Mouse (Mus musculus) large intestine, adult 2 months (tissue): ENCODE results near the gene Asz1. TPM values are rescaled to one million over a fixed set of nuclear protein-coding genes. Genes with fewer than 3 reads are reported as not detected.

Experiments
- DNase-seq: peaks from one replicate; pipeline ENCODE4 v3.0.0-alpha.2; 2012; ENCODE audit warnings: low read depth, low spot score
- WGBS: fragments of 180-500 bp; shearing (Covaris S2); methylation state at CpG from one replicate; pipeline ENCODE4 v1.1.7; 2018; 5-methylcytosine and 5-hydroxymethylcytosine counted together
- polyA plus RNA-seq: library from polyadenylated mRNA; depleted of rRNA; stranded (reverse); fragments of >200 nt; gene quantifications from 2 replicates; pipeline ENCODE4 v1.2.3, GENCODE M21; 2012; rRNA removed

Asz1 gene
- polyA plus RNA-seq, 1 experiment, result not detected

DNA sequence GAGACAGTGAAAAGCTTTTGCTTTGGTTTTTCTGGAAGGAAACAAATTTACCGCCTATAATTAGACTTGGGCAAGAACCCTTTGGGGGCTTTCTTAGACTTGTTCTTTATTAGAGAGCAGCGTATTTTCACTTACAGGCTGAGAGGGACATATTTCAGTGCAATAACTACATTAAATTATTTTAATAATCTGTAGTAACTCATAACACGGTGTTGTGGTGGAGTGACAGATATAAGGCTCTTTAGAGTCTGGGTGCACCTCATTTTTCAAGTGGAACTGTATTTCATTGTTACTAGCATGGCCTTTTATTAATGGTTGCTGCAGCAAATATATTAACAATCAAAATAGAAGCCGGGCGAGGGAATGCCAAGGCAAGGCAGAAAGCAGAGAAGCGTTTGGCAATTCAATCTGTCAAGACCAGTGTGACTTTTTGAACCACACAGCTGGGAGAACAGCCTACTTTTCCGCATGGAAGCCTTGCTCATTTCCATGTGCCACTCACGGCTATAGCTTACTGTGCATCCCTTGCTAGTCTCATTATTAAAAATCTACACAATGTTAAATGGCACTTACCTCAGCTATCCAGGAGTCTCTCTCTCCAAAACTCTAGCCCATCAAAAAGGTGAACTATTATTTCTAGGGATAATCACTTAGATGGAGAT is 84.6 kb downstream of the Asz1 start:
- WGBS, result 87% methylated on average over 8 of the region's 8 CpGs
- no peak for DNase-seq

GRCm38 (mm10) chr6:18013346-18013745 is 95.5 kb downstream of the Asz1 start:
- 58% methylated on average over 7 of the region's 7 CpGs for WGBS
- no peak for DNase-seq

- DNase-seq, result no peak
- 62% methylated on average over 3 of the region's 3 CpGs for WGBS
Observed at GRCm38 (mm10) chr6:18007356-18007755, 101.5 kb downstream of the Asz1 start.

DNA sequence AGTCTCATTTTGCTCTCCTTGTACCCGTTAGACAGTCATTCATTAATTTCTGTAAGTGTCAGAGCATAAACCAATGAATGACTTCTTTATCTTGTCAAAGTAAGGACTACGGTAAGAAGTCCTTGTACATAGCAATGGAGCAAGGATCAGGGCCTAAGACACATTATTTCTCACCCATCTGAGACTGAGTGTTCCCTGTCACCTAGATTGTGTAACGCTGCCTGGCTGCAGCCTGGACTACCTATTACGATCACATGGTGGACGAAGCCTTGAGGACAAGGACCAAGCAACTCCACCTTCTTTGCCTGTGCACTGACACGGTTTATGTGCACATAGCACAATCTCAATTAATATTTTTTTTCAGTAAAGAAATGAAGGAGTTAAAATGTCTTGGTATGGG is 106.8 kb downstream of the Asz1 start:
- WGBS, result 90% methylated on average over 6 of the region's 6 CpGs
- no peak for DNase-seq

Other genes with a start within 250 kb of the Asz1 start
- 0.41 and 0.52 TPM in 2 replicates for gene Wnt2, start 78.5 kb downstream of the Asz1 start, polyA plus RNA-seq
- gene Cftr, start 61.6 kb upstream of the Asz1 start, polyA plus RNA-seq, result 7.3 and 11.9 TPM in 2 replicates